Mouse (Mus musculus): ENCODE data around the gene Akap12.
A peak's percentile ranks its signal among the peaks of the same experiment; 100 is the strongest.

Akap12 gene

GRCm38 (mm10) chr10:4404895-4405491 is 138.8 kb downstream of the Akap12 start:
- no peak for DNase-seq (ENCODE audit: low read depth)

- peak; percentile 70 for DNase-seq (ENCODE audit: low read depth)
Measured at GRCm38 (mm10) chr10:4405511-4405910, 139.3 kb downstream of the Akap12 start.

GRCm38 (mm10) chr10:4407191-4407590 is 141.0 kb downstream of the Akap12 start:
- no peak for DNase-seq (ENCODE audit: low read depth)

Measured in c-Kit-positive CD71-positive TER-119-negative erythroid progenitor cells, embryonic 14.5 days (primary cell).